Mouse (Mus musculus) lung, postnatal 0 days (tissue): ENCODE data around the gene Olfr1511.

Experiments
- CTCF ChIP-seq: IDR thresholded peaks from 2 replicates; pipeline ENCODE4 v1.5.1; 2016; ENCODE audit warnings: antibody characterized with exemption, mild to moderate bottlenecking
- EP300 ChIP-seq: IDR thresholded peaks from 2 replicates; pipeline ENCODE4 v1.6.1; 2016; ENCODE audit warnings: antibody characterized with exemption, mild to moderate bottlenecking, control low read depth

DNA sequence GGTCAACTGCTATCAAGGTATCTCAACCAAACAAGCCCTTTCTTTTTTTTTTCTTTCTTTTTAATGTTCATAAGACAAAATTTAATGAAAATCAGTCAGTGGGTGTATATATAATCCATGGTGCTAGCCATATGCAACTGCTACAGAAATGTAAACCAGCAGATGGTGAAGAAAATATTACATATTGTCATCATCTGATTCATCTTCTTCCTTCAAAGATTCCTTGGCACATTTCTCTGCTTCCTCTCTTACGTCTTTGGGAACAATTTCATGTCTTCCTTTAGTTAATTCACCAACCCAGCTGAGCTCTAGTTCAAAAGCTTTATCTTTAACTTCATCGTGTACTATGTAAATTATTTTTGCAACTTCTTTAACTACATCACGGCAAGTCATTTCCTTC is 28.4 kb downstream of the Olfr1511 start:
- TF ChIP-seq CTCF (no peak), EP300 (no peak)
